Mouse (Mus musculus) ZHBTc4 (cell line): ENCODE measurements around the gene Focad.

Experiments used
- DNase-seq: peaks from one replicate; pipeline ENCODE4 v3.0.0-alpha.2; 2011; ENCODE audit warnings: low read depth, low spot score

Gene Focad

DNA sequence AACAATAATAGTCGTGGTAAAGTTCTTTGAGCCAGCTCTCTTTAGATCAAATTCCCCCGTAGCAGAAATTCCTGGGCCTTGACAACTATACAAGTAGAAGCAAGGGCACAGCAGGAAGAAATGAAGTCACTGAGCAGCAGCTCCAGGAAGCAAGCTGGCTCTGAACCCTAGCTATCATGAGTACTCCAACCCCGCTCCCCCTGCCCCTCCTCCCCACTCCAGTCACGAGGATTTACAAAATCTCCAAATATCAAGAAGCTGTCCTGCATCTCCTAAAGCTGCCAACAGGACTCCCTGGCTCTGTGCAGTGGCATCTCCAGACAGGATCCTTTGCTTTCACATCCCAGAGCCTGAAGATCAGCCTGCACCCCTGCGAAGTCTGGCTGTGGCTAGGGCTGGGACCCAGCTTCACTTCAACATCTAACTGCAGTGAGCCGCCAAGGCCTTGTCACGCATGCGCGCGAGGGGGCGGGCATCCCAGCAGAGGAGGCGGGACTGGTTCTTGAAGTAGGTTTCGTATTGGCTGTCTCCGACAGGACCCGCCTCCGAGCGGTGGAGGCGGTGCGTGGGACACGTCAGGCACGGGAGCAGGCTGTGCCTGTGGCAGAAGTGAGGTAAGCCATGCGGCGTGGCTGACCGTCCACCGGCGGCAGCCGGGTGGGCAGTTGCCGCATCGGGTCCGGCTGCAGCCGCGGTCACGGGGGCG is at the start of gene Focad:
Gene Focad (plus strand): TSS at position 568 of the 706 bp plus-strand sequence.
- DNase-seq, result peak; percentile 99

- DNase-seq, result no peak
Measured at GRCm38 (mm10) chr4:88045151-88045550, 49.3 kb upstream of the Focad start.

DNA sequence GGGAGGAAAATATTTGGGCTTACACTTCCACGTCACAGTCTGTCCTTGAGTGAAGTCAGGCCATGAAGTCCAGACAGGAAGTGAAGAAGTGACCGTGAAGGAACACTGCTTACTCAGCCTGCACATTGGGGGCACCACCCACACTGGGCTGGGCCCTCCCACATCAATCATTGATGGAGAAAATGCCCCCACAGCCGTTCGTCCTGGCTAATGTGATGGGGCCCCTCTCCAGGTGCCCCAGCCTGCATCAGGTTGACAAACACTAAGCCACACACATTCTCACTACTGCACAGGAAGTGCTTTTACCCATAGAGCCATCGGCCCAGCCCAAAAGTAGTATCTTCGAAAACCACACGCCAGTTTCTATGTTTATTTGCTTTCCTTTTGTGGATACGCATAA is 48.1 kb upstream of the Focad start:
- no peak for DNase-seq

- no peak for DNase-seq
Measured at GRCm38 (mm10) chr4:88075388-88075787, 19.0 kb upstream of the Focad start.

- peak; percentile 28 for DNase-seq
Measured at GRCm38 (mm10) chr4:88078983-88079382, 15.4 kb upstream of the Focad start.

DNA sequence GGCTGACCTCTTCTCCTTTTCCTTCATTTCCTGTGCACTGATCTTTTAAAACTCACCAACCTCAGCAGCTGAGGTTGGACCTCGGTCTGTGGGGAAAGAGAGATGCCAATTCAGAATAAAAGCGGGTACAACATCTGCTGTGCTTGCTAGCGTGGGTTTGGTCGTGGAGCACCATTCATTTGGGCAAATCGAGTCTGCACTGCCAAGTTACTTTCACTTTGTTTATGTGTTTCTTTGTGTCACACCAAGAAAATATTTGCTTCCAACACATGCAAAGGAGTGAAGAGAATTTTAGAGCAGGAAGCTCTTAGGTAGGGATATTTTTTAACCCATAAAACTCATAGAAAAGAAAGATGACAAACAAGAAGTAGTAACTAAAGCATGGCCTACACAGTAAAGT is 13.0 kb upstream of the Focad start:
- DNase-seq, result no peak

- DNase-seq, result no peak
Measured at GRCm38 (mm10) chr4:88081885-88082284, 12.5 kb upstream of the Focad start.

GRCm38 (mm10) chr4:88082381-88082780 is 12.0 kb upstream of the Focad start:
- DNase-seq, result no peak

- DNase-seq, result no peak
Measured at GRCm38 (mm10) chr4:88083781-88084180, 10.6 kb upstream of the Focad start.

- DNase-seq, result no peak
Measured at GRCm38 (mm10) chr4:88090316-88090715, 4.1 kb upstream of the Focad start.

- no peak for DNase-seq
Measured at GRCm38 (mm10) chr4:88094768-88095420, 465 bp downstream of the Focad start.

DNA sequence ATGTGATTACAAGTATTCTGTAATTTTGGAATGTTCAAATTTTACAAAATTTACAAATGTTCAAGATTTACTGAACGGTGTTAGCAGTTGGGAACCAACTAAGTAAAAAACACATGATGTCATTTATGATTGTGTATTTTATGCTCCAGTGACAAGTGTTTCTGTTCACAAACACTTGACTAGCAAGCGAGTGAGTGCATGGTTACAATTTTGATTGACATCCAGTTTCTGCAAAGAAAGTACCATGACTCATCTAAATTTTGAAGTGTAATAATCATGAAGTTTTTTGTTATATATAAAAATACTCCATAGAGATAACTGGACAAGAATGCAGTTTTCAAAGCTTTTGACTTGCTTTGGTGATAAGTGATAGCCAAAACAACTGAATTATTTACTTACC is 1.3 kb downstream of the Focad start:
- no peak for DNase-seq

- DNase-seq, result no peak
Measured at GRCm38 (mm10) chr4:88108585-88108984, 14.2 kb downstream of the Focad start.

- no peak for DNase-seq
Measured at GRCm38 (mm10) chr4:88117331-88117730, 22.9 kb downstream of the Focad start.

- no peak for DNase-seq
Measured at GRCm38 (mm10) chr4:88117942-88118341, 23.5 kb downstream of the Focad start.

GRCm38 (mm10) chr4:88118750-88119395 is 24.4 kb downstream of the Focad start:
- no peak for DNase-seq

- DNase-seq, result no peak
Measured at GRCm38 (mm10) chr4:88120091-88120490, 25.7 kb downstream of the Focad start.

GRCm38 (mm10) chr4:88122472-88122871 is 28.0 kb downstream of the Focad start:
- DNase-seq, result no peak

DNA sequence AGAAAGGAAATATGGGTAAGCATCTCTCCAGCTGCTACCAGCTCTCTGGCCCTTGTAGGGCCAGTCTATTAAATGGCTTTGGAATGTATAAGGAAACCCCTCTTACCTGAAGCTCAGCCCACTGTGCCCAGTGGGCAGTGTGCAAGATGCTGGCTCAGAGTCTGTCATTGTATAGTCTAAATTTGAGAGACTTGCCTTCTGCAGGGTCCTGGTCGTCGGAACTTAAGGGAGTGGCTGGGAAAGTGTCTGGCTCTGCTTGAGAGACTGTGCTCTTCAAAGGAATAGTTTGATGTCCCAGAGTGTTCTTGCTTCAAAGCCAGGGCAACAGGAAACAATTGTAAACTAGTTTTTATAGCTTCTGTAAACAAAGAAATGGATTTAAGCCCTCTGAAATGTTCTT is 41.5 kb downstream of the Focad start:
- DNase-seq, result no peak

DNA sequence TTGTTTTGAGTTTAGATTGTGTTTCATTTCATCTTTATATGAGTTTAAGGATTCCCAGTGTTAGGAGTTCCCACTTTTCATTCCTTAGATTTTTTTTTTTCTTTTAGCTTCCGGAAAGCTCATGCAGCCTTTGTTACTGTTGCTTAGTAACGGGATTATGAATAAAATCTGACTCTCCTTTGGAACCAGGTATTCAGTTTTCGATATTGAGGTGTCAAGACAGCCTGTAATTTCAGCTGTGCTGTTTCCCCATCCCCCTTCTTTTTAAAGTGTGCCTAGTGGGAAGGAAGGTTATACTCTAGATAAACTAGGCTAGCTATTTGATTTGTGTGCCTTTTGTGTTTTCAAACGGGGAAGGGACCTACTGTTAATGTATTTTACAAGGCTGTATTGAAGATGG is 42.1 kb downstream of the Focad start:
- no peak for DNase-seq

DNA sequence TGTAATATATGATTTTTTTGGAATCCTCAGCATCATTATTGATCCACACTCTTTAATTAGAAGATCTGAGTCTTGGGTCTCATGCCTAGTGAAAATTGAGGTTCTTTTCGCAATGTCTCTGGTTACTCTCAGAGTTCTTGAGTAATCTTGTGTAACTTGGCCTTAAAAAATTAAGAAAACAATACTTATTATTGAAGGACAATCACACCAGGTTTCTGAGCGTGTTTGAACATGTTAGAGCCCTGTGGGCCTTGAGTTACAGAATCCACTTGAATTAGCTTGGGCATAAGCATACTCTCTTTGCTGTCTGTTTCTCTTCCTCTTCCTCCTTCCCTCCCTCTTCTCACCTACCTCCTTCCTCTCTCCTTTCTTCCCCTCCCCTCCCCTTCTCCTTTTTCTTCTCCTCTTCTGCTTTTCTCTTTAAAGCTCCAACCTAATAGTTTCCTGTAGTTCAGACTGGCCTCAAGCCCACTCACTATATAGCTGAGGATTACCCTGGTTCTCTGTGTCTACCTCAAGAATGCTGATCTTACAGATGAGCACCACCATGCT is 44.0 kb downstream of the Focad start:
- no peak for DNase-seq

DNA sequence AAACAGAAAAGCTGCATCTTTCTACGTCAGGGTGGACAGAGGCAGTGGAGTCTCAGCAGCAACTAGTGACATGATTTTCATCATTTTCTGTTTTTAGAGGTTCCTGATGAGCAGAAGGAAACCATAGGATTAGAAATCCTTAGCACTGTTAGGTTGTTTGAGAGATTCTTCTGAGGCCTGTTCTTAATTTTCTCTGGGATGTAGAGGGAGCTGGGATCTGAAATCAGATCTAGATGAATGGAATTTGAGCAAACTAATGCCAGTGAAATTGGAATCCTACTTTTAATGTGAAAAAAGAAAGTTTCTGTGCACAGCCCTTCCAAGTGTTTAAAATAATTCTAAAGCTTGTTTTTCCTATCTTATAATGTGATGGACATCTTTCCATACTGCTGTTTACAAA is 55.0 kb downstream of the Focad start:
- DNase-seq, result no peak
